Mouse (Mus musculus): ENCODE data around the gene Pbx3. TPM values are rescaled to one million over a fixed set of nuclear protein-coding genes. Genes with fewer than 3 reads are reported as not detected.

Gene Pbx3
- polyA plus RNA-seq, 1 experiment from 2014 or later: 4.5 TPM

GRCm38 (mm10) chr2:34181600-34181999 is 191.3 kb downstream of the Pbx3 start:
- Histone ChIP-seq H3K4me1 (ENCODE audit: control insufficient read depth, low read depth, low read length) (no peaks in the 10 kb centered on the region), H3K9me3 (replicated peaks; ENCODE audit: control insufficient read depth, low read length) (no peaks in the 10 kb centered on the region), H3K9ac (ENCODE audit: low read depth, low read length) (no peak overlapping the region), H3K27me3 (ENCODE audit: control insufficient read depth, insufficient read depth, low read depth, low read length) (no peaks in the 10 kb centered on the region), H3K36me3 (ENCODE audit: control insufficient read depth, insufficient read depth) (no peaks in the 10 kb centered on the region), H3K4me3 (ENCODE audit: low read depth, low read length) (no peak overlapping the region), H3K27ac (ENCODE audit: low read length) (no peak overlapping the region), H3K4me2 (ENCODE audit: low read depth, low read length) (no peak overlapping the region)
- 88% methylated on average over 1 of the region's 1 CpGs for WGBS (ENCODE audit: insufficient replicate concordance)
- no peak for ATAC-seq (ENCODE audit: low read depth)

- Histone ChIP-seq H3K4me3 (ENCODE audit: low read depth, low read length) (no peak overlapping the region), H3K27ac (ENCODE audit: low read length) (no peak overlapping the region), H3K4me1 (ENCODE audit: control insufficient read depth, low read depth, low read length) (no peaks in the 10 kb centered on the region), H3K9me3 (replicated peaks; ENCODE audit: control insufficient read depth, low read length) (no peaks in the 10 kb centered on the region), H3K9ac (ENCODE audit: low read depth, low read length) (no peak overlapping the region), H3K4me2 (ENCODE audit: low read depth, low read length) (no peak overlapping the region), H3K36me3 (ENCODE audit: control insufficient read depth, insufficient read depth) (no peaks in the 10 kb centered on the region), H3K27me3 (ENCODE audit: control insufficient read depth, insufficient read depth, low read depth, low read length) (no peaks in the 10 kb centered on the region)
- no peak for ATAC-seq (ENCODE audit: low read depth)
- WGBS (ENCODE audit: insufficient replicate concordance): 72% methylated on average over 1 of the region's 1 CpGs
These were observed 193.6 kb downstream of the Pbx3 start for GRCm38 (mm10) chr2:34179299-34179698.

- no peak overlapping the region for H3K4me3 ChIP-seq (ENCODE audit: low read depth, low read length)
- no peak overlapping the region for H3K4me2 ChIP-seq (ENCODE audit: low read depth, low read length)
- H3K27ac ChIP-seq (ENCODE audit: low read length): no peak overlapping the region
- no peak for ATAC-seq (ENCODE audit: low read depth)
- H3K9me3 ChIP-seq (replicated peaks; ENCODE audit: control insufficient read depth, low read length): no peaks in the 10 kb centered on the region
- no peaks in the 10 kb centered on the region for H3K36me3 ChIP-seq (ENCODE audit: control insufficient read depth, insufficient read depth)
- no peak overlapping the region for H3K9ac ChIP-seq (ENCODE audit: low read depth, low read length)
- H3K27me3 ChIP-seq (ENCODE audit: control insufficient read depth, insufficient read depth, low read depth, low read length): no peaks in the 10 kb centered on the region
- no peaks in the 10 kb centered on the region for H3K4me1 ChIP-seq (ENCODE audit: control insufficient read depth, low read depth, low read length)
These were observed 194.3 kb downstream of the Pbx3 start for GRCm38 (mm10) chr2:34178653-34179052.

- ATAC-seq (ENCODE audit: low read depth): no peak
- H3K4me3 ChIP-seq (ENCODE audit: low read depth, low read length): no peak overlapping the region
- no peaks in the 10 kb centered on the region for H3K9me3 ChIP-seq (replicated peaks; ENCODE audit: control insufficient read depth, low read length)
- H3K36me3 ChIP-seq (ENCODE audit: control insufficient read depth, insufficient read depth): no peaks in the 10 kb centered on the region
- H3K9ac ChIP-seq (ENCODE audit: low read depth, low read length): no peak overlapping the region
- H3K4me2 ChIP-seq (ENCODE audit: low read depth, low read length): no peak overlapping the region
- no peaks in the 10 kb centered on the region for H3K27me3 ChIP-seq (ENCODE audit: control insufficient read depth, insufficient read depth, low read depth, low read length)
- 67% methylated on average over 2 of the region's 2 CpGs for WGBS (ENCODE audit: insufficient replicate concordance)
- H3K4me1 ChIP-seq (ENCODE audit: control insufficient read depth, low read depth, low read length): no peaks in the 10 kb centered on the region
- no peak overlapping the region for H3K27ac ChIP-seq (ENCODE audit: low read length)
These were observed 202.5 kb downstream of the Pbx3 start for GRCm38 (mm10) chr2:34170424-34170823.

GRCm38 (mm10) chr2:34169626-34170025 is 203.3 kb downstream of the Pbx3 start:
- H3K9ac ChIP-seq (ENCODE audit: low read depth, low read length): no peak overlapping the region
- 72% methylated on average over 2 of the region's 2 CpGs for WGBS (ENCODE audit: insufficient replicate concordance)
- H3K9me3 ChIP-seq (replicated peaks; ENCODE audit: control insufficient read depth, low read length): no peaks in the 10 kb centered on the region
- H3K27ac ChIP-seq (ENCODE audit: low read length): no peak overlapping the region
- H3K4me1 ChIP-seq (ENCODE audit: control insufficient read depth, low read depth, low read length): no peaks in the 10 kb centered on the region
- no peaks in the 10 kb centered on the region for H3K27me3 ChIP-seq (ENCODE audit: control insufficient read depth, insufficient read depth, low read depth, low read length)
- no peak overlapping the region for H3K4me2 ChIP-seq (ENCODE audit: low read depth, low read length)
- no peak for ATAC-seq (ENCODE audit: low read depth)
- no peak overlapping the region for H3K4me3 ChIP-seq (ENCODE audit: low read depth, low read length)
- no peaks in the 10 kb centered on the region for H3K36me3 ChIP-seq (ENCODE audit: control insufficient read depth, insufficient read depth)

GRCm38 (mm10) chr2:34168191-34168590 is 204.8 kb downstream of the Pbx3 start:
- 58% methylated on average over 3 of the region's 3 CpGs for WGBS (ENCODE audit: insufficient replicate concordance)
- Histone ChIP-seq H3K4me2 (ENCODE audit: low read depth, low read length) (no peak overlapping the region), H3K27ac (ENCODE audit: low read length) (no peak overlapping the region), H3K4me1 (ENCODE audit: control insufficient read depth, low read depth, low read length) (no peaks in the 10 kb centered on the region), H3K9me3 (replicated peaks; ENCODE audit: control insufficient read depth, low read length) (no peaks in the 10 kb centered on the region), H3K4me3 (ENCODE audit: low read depth, low read length) (no peak overlapping the region), H3K9ac (ENCODE audit: low read depth, low read length) (no peak overlapping the region), H3K36me3 (ENCODE audit: control insufficient read depth, insufficient read depth) (no peaks in the 10 kb centered on the region), H3K27me3 (ENCODE audit: control insufficient read depth, insufficient read depth, low read depth, low read length) (no peaks in the 10 kb centered on the region)
- ATAC-seq (ENCODE audit: low read depth): no peak

GRCm38 (mm10) chr2:34162484-34162883 is 210.5 kb downstream of the Pbx3 start:
- H3K27ac ChIP-seq (ENCODE audit: low read length): no peak overlapping the region
- no peaks in the 10 kb centered on the region for H3K9me3 ChIP-seq (replicated peaks; ENCODE audit: control insufficient read depth, low read length)
- no peaks in the 10 kb centered on the region for H3K27me3 ChIP-seq (ENCODE audit: control insufficient read depth, insufficient read depth, low read depth, low read length)
- H3K4me3 ChIP-seq (ENCODE audit: low read depth, low read length): no peak overlapping the region
- no peak overlapping the region for H3K9ac ChIP-seq (ENCODE audit: low read depth, low read length)
- 56% methylated on average over 3 of the region's 3 CpGs for WGBS (ENCODE audit: insufficient replicate concordance)
- no peak for ATAC-seq (ENCODE audit: low read depth)
- H3K4me1 ChIP-seq (ENCODE audit: control insufficient read depth, low read depth, low read length): no peaks in the 10 kb centered on the region
- no peak overlapping the region for H3K4me2 ChIP-seq (ENCODE audit: low read depth, low read length)
- H3K36me3 ChIP-seq (ENCODE audit: control insufficient read depth, insufficient read depth): no peaks in the 10 kb centered on the region

- 69% methylated on average over 3 of the region's 3 CpGs for WGBS (ENCODE audit: insufficient replicate concordance)
- ATAC-seq (ENCODE audit: low read depth): peak; percentile 67
These were observed 215.2 kb downstream of the Pbx3 start for GRCm38 (mm10) chr2:34157746-34158145.

GRCm38 (mm10) chr2:34154833-34155232 is 218.1 kb downstream of the Pbx3 start:
- ATAC-seq (ENCODE audit: low read depth): peak; percentile 72
- 54% methylated on average over 5 of the region's 5 CpGs for WGBS (ENCODE audit: insufficient replicate concordance)

More at GRCm38 (mm10) chr2:34157746-34158145, 215.2 kb downstream of the Pbx3 start:
- H3K4me2 ChIP-seq (ENCODE audit: low read depth, low read length): no peak overlapping the region
- H3K27ac ChIP-seq (ENCODE audit: low read length): no peak overlapping the region
- H3K4me3 ChIP-seq (ENCODE audit: low read depth, low read length): no peak overlapping the region
- no peak overlapping the region for H3K9ac ChIP-seq (ENCODE audit: low read depth, low read length)
- H3K4me1 ChIP-seq (ENCODE audit: control insufficient read depth, low read depth, low read length): no peaks in the 10 kb centered on the region; the same call in 1 of the 2 replicates
- no peaks in the 10 kb centered on the region for H3K9me3 ChIP-seq (replicated peaks; ENCODE audit: control insufficient read depth, low read length)
- H3K27me3 ChIP-seq (ENCODE audit: control insufficient read depth, insufficient read depth, low read depth, low read length): no peaks in the 10 kb centered on the region
- H3K36me3 ChIP-seq (ENCODE audit: control insufficient read depth, insufficient read depth): no peaks in the 10 kb centered on the region

More at GRCm38 (mm10) chr2:34154833-34155232, 218.1 kb downstream of the Pbx3 start:
- Histone ChIP-seq H3K9me3 (replicated peaks; ENCODE audit: control insufficient read depth, low read length) (no peaks in the 10 kb centered on the region), H3K27me3 (ENCODE audit: control insufficient read depth, insufficient read depth, low read depth, low read length) (no peaks in the 10 kb centered on the region), H3K4me3 (ENCODE audit: low read depth, low read length) (no peak overlapping the region), H3K36me3 (ENCODE audit: control insufficient read depth, insufficient read depth) (no peaks in the 10 kb centered on the region), H3K4me2 (ENCODE audit: low read depth, low read length) (no peak overlapping the region), H3K4me1 (ENCODE audit: control insufficient read depth, low read depth, low read length) (no peaks in the 10 kb centered on the region; the same call in 1 of the 2 replicates), H3K9ac (ENCODE audit: low read depth, low read length) (no peak overlapping the region), H3K27ac (ENCODE audit: low read length) (no peak overlapping the region)

Data from liver, embryonic 16.5 days (tissue).